Mouse (Mus musculus): ENCODE data around the gene Cbx7.

The Cbx7 gene

GRCm38 (mm10) chr15:80000694-80001093 is 29.8 kb upstream of the Cbx7 start:
- peak; percentile 59 to 88 for DNase-seq

- no peak for DNase-seq
Measured at GRCm38 (mm10) chr15:79997988-79998387, 27.1 kb upstream of the Cbx7 start.

- DNase-seq, result peak; percentile 77 to 90
Measured at GRCm38 (mm10) chr15:79996781-79997180, 25.9 kb upstream of the Cbx7 start.

GRCm38 (mm10) chr15:79995552-79995951 is 24.6 kb upstream of the Cbx7 start:
- DNase-seq, result no peak

GRCm38 (mm10) chr15:79994566-79994965 is 23.6 kb upstream of the Cbx7 start:
- no peak for DNase-seq

- no peak for DNase-seq
Measured at GRCm38 (mm10) chr15:79986182-79986581, 15.3 kb upstream of the Cbx7 start.

- DNase-seq, result no peak
Measured at GRCm38 (mm10) chr15:79985471-79985870, 14.6 kb upstream of the Cbx7 start.

- DNase-seq, result peak in 1 of 2 experiments; percentile 42
Measured at GRCm38 (mm10) chr15:79984152-79984551, 13.2 kb upstream of the Cbx7 start.

GRCm38 (mm10) chr15:79980716-79981115 is 9.8 kb upstream of the Cbx7 start:
- peak in 1 of 2 experiments; percentile 36 for DNase-seq

- DNase-seq, result no peak
Measured at GRCm38 (mm10) chr15:79972186-79972585, 1.3 kb upstream of the Cbx7 start.

GRCm38 (mm10) chr15:79970491-79970890 is 428 bp downstream of the Cbx7 start:
- DNase-seq, result no peak

GRCm38 (mm10) chr15:79967346-79967745 is 3.6 kb downstream of the Cbx7 start:
- no peak for DNase-seq

- no peak for DNase-seq
Measured at GRCm38 (mm10) chr15:79964376-79964775, 6.5 kb downstream of the Cbx7 start.

- DNase-seq, result no peak
Measured at GRCm38 (mm10) chr15:79962661-79963060, 8.3 kb downstream of the Cbx7 start.

- no peak for DNase-seq
Measured at GRCm38 (mm10) chr15:79961366-79961921, 9.5 kb downstream of the Cbx7 start.

- no peak for DNase-seq
Measured at GRCm38 (mm10) chr15:79958418-79958817, 12.5 kb downstream of the Cbx7 start.

- peak in 1 of 2 experiments; percentile 34 for DNase-seq
Measured at GRCm38 (mm10) chr15:79956559-79956958, 14.4 kb downstream of the Cbx7 start.

- peak; percentile 40 to 76 for DNase-seq
Measured at GRCm38 (mm10) chr15:79953470-79953869, 17.4 kb downstream of the Cbx7 start.

- DNase-seq, result peak; percentile 86 to 88
Measured at GRCm38 (mm10) chr15:79952504-79953231, 18.3 kb downstream of the Cbx7 start.

GRCm38 (mm10) chr15:79951730-79952503 is 19.0 kb downstream of the Cbx7 start:
- peak; percentile 78 to 91 for DNase-seq

GRCm38 (mm10) chr15:79951226-79951625 is 19.7 kb downstream of the Cbx7 start:
- DNase-seq, result no peak

- DNase-seq, result peak; percentile 82 to 88
Measured at GRCm38 (mm10) chr15:79950250-79951025, 20.5 kb downstream of the Cbx7 start.

- DNase-seq, result no peak
Measured at GRCm38 (mm10) chr15:79947681-79948080, 23.2 kb downstream of the Cbx7 start.

Measured in kidney, postnatal 25 days (tissue).